Mouse (Mus musculus) kidney, postnatal 0 days (tissue): ENCODE results near the gene Prrx1. TPM values are rescaled to one million over a fixed set of nuclear protein-coding genes. Genes with fewer than 3 reads are reported as not detected.

Source experiments
- ATAC-seq: fragments of 200-750 bp; cut with Nextera tagmentation; replicated peaks from 2 replicates; pipeline ENCODE4 v1.8.0; 2017; ENCODE audit warnings: low read depth, moderate number of reproducible peaks, moderate TSS enrichment, moderate library complexity; ENCODE audit not compliant: low FRiP score
- DNase-seq: peaks from one replicate; pipeline ENCODE4 v3.0.0-alpha.2; 2016; ENCODE audit warnings: low spot score
- H3K27ac ChIP-seq: fragments of 300-500 bp; sonication (generic); 2 replicates; pipeline ENCODE4 v1.5.1; 2014; ENCODE audit warnings: mild to moderate bottlenecking
- H3K27me3 ChIP-seq: fragments of 300-500 bp; sonication (generic); 2 replicates; pipeline ENCODE4 v1.6.1; 2014; ENCODE audit warnings: low read length, mixed read lengths; ENCODE audit not compliant: insufficient read depth
- H3K36me3 ChIP-seq: fragments of 300-500 bp; sonication (generic); 2 replicates; pipeline ENCODE4 v1.6.1; 2014; ENCODE audit warnings: low read length, mixed read lengths; ENCODE audit not compliant: insufficient read depth
- H3K4me1 ChIP-seq: fragments of 300-500 bp; sonication (generic); replicated peaks from 2 replicates; pipeline ENCODE4 v1.6.1; 2014; ENCODE audit warnings: antibody characterized with exemption, low read length, mixed read lengths; ENCODE audit not compliant: insufficient read depth
- H3K4me2 ChIP-seq: fragments of 300-500 bp; sonication (generic); 2 replicates; pipeline ENCODE4 v1.6.1; 2014; ENCODE audit warnings: mild to moderate bottlenecking, low read length, moderate library complexity, mixed read lengths
- H3K4me3 ChIP-seq: fragments of 300-500 bp; sonication (generic); replicated peaks from 2 replicates; pipeline ENCODE4 v1.5.1; 2014; ENCODE audit warnings: low read depth, low read length
- H3K9ac ChIP-seq: fragments of 300-500 bp; sonication (generic); 2 replicates; pipeline ENCODE4 v1.6.1; 2014; ENCODE audit warnings: low read depth, low read length
- H3K9me3 ChIP-seq: fragments of 300-500 bp; sonication (generic); replicated peaks from 2 replicates; pipeline ENCODE4 v1.6.1; 2016; ENCODE audit warnings: low read length, inconsistent platforms, mixed read lengths
- CTCF ChIP-seq: IDR thresholded peaks from 2 replicates; pipeline ENCODE4 v1.5.1; 2016; ENCODE audit warnings: antibody characterized with exemption, low read depth, mild to moderate bottlenecking, moderate library complexity
- WGBS: fragments of 180-500 bp; shearing (Covaris S2); extraction: QIAGEN DNeasy Blood & Tissue Kit; methylation state at CpG from one replicate; pipeline ENCODE4 v1.1.7; 2014; 5-methylcytosine and 5-hydroxymethylcytosine counted together
- polyA plus RNA-seq: library from polyadenylated mRNA; unstranded; fragments of >200 nt; fragmentation: Nextera tagmentation; extraction: Ambion mirVana; gene quantifications from 2 replicates; pipeline ENCODE4 v1.2.1, GENCODE M21; 2015

Gene Prrx1
- polyA plus RNA-seq, 1 experiment from 2014 or later = 3.4 TPM

DNA sequence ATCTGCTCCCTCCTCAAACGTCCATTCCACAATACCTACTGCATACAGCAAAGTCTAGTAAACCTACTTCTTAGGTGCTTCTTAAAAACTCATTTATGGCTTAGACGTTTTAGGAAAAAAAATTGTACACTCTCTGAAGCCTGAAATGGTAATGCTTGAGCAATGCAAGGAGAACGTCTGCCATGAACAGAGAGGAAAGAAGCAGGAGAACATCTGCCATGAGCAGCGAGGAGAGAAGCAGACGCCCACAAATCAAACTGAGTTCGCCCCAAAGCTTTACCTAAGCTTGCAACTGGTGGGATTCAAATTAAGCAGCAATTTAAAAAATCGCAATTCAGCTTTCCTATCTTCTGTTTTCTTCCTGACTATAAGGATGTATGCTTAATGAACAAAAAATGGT is 36.4 kb downstream of the Prrx1 start:
- Histone ChIP-seq H3K36me3 (no peaks in the 10 kb centered on the region), H3K27ac (no peak overlapping the region), H3K4me2 (no peak overlapping the region), H3K4me3 (no peak overlapping the region), H3K9me3 (no peaks in the 10 kb centered on the region), H3K9ac (no peak overlapping the region), H3K27me3 (no peaks in the 10 kb centered on the region), H3K4me1 (no peaks in the 10 kb centered on the region)
- no peak for ATAC-seq
- 76% methylated on average over 7 of the region's 7 CpGs for WGBS
- no peak for TF ChIP-seq CTCF
- DNase-seq = no peak

DNA sequence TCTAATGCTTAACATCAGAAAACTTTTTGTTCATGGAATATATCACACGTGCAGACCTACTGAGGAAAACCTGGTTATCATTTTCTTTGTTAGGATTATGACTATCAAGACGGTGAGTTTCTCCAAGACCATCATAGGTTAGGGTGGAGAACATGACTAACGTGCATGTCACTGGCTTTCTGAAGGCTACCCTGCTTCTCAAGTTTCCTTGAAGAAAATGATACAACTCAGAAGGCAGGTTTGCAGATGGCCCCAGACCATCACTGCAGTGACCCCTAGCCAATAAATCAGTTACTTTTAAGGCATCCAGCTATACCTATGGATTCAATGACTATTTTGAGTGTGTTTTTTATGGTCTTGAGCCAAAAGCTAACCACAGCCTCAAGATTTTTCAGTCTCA is 38.6 kb downstream of the Prrx1 start:
- 36% methylated on average over 3 of the region's 3 CpGs for WGBS
- no peak for TF ChIP-seq CTCF
- no peak for ATAC-seq

DNA sequence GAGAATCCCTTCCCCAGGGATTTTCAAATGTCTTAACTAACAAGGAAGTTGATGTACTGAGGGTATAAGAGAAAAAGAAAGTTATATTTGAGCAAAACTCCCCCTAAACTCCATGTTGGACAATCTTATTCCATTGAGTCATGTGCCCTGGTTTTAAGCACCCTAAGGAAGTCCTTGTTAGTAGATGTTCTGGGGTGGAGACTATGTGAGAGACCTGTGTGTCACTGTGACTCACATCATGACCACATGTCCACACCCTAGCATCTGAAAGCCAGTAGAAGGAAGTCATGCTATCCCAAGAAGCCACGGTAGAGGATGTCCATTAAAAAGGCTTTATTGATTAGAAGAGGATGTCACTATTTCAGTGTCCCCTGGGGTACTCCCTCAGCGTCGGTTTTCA is 40.4 kb downstream of the Prrx1 start:
- 84% methylated on average over 3 of the region's 3 CpGs for WGBS
- ATAC-seq = no peak
- no peaks in the 10 kb centered on the region for H3K27me3 ChIP-seq
- no peaks in the 10 kb centered on the region for H3K4me1 ChIP-seq
- DNase-seq = no peak
- H3K9me3 ChIP-seq = no peaks in the 10 kb centered on the region
- no peak overlapping the region for H3K27ac ChIP-seq
- no peaks in the 10 kb centered on the region for H3K36me3 ChIP-seq
- H3K4me3 ChIP-seq = no peak overlapping the region
- H3K4me2 ChIP-seq = no peak overlapping the region
- TF ChIP-seq CTCF = no peak
- H3K9ac ChIP-seq = no peak overlapping the region

More for the DNA sequence above, 38.6 kb downstream of the Prrx1 start:
- H3K4me1 ChIP-seq = no peaks in the 10 kb centered on the region
- H3K27ac ChIP-seq = no peak overlapping the region
- no peak overlapping the region for H3K9ac ChIP-seq
- H3K36me3 ChIP-seq = no peaks in the 10 kb centered on the region
- no peak for DNase-seq
- H3K27me3 ChIP-seq = no peaks in the 10 kb centered on the region
- H3K4me3 ChIP-seq = no peak overlapping the region
- H3K9me3 ChIP-seq = no peaks in the 10 kb centered on the region
- H3K4me2 ChIP-seq = no peak overlapping the region

- 70% methylated on average over 8 of the region's 8 CpGs for WGBS
- Histone ChIP-seq H3K36me3 (no peaks in the 10 kb centered on the region), H3K27me3 (no peaks in the 10 kb centered on the region), H3K4me2 (no peak overlapping the region), H3K9ac (no peak overlapping the region), H3K9me3 (no peaks in the 10 kb centered on the region), H3K4me1 (no peaks in the 10 kb centered on the region), H3K27ac (no peak overlapping the region), H3K4me3 (no peak overlapping the region)
- no peak for DNase-seq
- TF ChIP-seq CTCF = no peak
- ATAC-seq = no peak
These were observed 46.5 kb downstream of the Prrx1 start for GRCm38 (mm10) chr1:163266853-163267538.

- Histone ChIP-seq H3K27ac (no peak overlapping the region), H3K4me1 (no peaks in the 10 kb centered on the region), H3K27me3 (no peaks in the 10 kb centered on the region), H3K9me3 (no peaks in the 10 kb centered on the region), H3K4me2 (no peak overlapping the region), H3K36me3 (no peaks in the 10 kb centered on the region), H3K9ac (no peak overlapping the region), H3K4me3 (no peak overlapping the region)
- no peak for DNase-seq
- no peak for ATAC-seq
- 78% methylated on average over 2 of the region's 2 CpGs for WGBS
- no peak for TF ChIP-seq CTCF
These were observed 56.2 kb downstream of the Prrx1 start for GRCm38 (mm10) chr1:163257298-163257697.

DNA sequence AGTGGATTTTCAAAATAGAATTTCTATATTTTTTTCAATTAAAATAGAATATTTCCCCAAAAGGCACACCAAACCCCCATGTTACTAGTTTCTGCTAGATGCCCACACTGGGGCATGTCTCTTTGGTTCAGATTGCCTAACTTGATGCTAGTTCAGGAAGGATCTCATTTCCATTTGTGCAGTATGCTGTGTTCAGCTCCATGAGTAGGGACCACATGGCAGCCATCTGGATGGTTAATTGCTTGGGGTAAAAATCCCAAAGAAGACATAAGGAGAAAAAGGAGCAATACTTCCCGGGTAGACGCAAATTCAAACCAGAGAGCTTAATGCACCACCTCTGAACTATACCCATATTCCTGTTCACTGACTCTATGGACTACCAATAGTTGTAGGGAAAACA is 57.6 kb downstream of the Prrx1 start:
- H3K4me3 ChIP-seq = no peak overlapping the region
- H3K4me2 ChIP-seq = no peak overlapping the region
- H3K9ac ChIP-seq = no peak overlapping the region
- H3K4me1 ChIP-seq = no peaks in the 10 kb centered on the region
- TF ChIP-seq CTCF = no peak
- H3K27ac ChIP-seq = no peak overlapping the region
- H3K36me3 ChIP-seq = no peaks in the 10 kb centered on the region
- ATAC-seq = no peak
- DNase-seq = no peak
- WGBS = 91% methylated on average over 2 of the region's 2 CpGs
- no peaks in the 10 kb centered on the region for H3K9me3 ChIP-seq
- no peaks in the 10 kb centered on the region for H3K27me3 ChIP-seq

DNA sequence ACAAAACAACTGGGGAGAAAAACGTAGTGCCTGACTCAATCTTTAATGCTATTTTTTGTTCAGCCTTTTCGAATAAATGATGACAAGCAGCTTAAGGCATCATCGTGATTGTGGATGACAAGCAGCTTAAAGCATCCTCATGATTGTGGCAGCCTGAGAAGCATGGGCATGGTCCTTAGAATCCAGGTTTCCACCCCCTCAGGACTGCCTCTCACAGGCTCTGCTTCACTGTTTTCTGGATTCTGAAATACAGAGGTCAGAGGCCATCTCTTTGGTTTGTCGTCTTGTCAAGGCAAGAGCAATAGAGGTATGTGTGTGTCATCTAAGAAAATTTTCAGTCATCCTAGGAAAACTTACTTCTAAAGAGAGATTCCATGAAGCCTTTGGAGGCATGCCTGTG is 60.7 kb downstream of the Prrx1 start:
- no peak for TF ChIP-seq CTCF
- no peak overlapping the region for H3K27ac ChIP-seq
- no peak for DNase-seq
- H3K9me3 ChIP-seq = no peaks in the 10 kb centered on the region
- no peak for ATAC-seq
- no peak overlapping the region for H3K4me3 ChIP-seq
- WGBS = 77% methylated on average over 4 of the region's 4 CpGs
- no peak overlapping the region for H3K4me2 ChIP-seq
- no peaks in the 10 kb centered on the region for H3K4me1 ChIP-seq
- no peak overlapping the region for H3K9ac ChIP-seq
- H3K27me3 ChIP-seq = no peaks in the 10 kb centered on the region
- no peaks in the 10 kb centered on the region for H3K36me3 ChIP-seq
